Mouse (Mus musculus) frontal cortex, postnatal 14 days (tissue): ENCODE results near the gene Grn.
A peak's percentile ranks its signal among the peaks of the same experiment; 100 is the strongest.

Experiments used
- DNase-seq, 2 experiments: peaks; one replicate each; pipeline ENCODE4 v3.0.0; 2022; ENCODE audit warnings: low spot score in 2 of 2

The Grn gene

DNA sequence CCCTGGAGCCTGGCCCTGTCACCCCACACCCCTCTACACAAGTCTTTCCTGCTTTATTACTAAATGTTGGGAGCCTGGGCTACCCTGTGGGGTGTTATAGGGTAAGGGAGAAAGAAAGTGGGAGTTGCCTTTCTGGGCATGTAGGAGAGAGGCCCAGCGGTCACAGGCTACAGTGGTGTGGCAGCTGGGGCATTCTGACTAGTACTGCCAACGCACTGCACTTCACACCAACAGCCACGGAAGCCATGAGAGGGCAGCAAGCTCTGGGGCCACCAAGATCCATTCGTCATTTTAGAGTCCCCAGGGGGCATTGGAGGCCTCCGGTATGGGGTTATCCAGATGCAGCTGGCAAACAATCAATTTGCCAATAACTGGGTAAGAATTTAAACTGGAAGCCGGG lies 12.0 kb downstream of the Grn start:
- no peak for DNase-seq

DNA sequence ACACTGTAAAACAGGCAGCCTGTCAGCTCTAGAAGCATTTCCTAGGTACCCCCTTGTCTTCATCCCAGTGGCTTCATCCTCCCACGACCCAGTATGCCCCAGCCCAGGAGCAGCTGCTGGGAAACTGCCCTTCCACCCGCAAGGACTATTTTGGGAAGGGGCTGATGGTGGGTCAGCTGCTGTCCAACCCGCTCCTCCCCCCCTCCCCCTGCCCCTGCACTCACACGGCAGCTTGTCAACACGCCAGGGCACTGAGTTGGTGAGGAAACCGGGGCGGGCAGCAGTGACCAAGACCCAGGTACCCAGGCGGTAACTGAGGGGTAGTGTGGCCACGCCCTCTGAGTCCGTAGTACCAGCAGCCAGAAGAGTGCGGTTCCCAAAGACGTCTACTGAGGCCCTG lies 13.6 kb downstream of the Grn start:
- no peak for DNase-seq

DNA sequence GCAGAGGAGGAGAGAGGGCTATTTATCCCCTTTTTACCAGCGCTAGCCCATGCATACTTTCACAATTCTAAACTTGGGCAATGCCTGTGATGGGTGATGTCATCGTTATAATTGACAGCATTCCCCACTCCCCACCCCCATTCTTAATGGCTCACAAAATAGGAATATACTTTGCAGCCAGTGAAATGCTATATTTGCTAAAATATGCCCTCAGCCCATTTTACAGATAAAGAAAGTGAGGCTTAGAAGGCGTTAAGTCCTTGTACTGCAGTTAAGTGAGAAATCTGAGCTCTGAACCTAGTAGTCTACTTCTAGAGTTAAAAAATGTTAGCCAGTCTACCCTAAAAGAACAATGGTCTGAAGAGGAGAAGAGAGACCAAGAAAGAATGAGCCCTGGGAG lies 14.2 kb downstream of the Grn start:
- no peak for DNase-seq

DNA sequence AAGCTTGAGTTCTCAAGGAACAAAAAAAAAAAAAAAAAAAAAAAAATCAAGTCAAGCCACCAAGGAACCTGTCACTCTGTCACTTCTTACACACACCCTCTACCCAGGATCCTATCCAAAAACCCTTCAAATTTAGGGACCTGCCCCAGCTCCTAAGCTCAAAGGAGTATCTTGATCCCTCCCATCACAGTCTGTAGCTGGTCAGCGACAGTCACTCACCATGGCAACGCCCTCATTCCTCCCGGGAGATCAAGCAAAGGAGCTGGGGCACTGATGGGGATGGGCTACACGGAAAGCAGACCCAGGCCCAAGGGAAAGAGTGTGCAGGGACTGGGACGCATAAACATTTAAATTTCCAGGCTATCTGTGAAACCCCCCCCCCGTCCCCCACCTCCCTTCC lies 14.7 kb downstream of the Grn start:
- no peak for DNase-seq

DNA sequence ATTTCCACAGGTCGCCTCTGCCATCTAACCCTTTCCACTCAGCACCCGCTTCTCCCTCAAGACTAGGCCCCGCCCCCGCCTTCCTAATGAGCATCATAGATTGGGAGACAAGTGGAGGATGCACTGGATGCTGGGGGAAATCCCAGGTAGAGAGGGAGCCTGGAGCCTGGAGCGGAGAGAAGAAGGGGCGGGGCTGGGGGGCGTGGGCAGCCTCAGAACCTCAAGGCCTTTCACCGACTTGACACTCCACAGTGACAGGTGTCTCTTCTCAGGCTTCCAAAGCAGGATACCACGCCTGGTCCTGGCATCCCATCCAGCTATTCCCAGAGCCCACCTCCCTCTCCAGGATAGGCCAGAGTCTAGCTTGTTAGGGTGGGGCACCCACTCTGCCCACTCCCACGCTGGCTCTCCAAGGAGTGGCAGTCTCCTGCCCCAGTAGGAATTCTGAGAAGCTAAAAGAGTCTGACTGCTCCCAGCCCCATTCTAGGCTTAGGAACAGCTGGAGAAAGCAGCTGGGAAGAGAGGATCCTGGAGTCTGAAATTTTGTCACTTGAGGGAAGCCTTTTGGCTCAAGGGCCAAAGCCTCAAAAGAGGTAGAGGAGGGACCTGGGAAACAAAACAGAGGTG lies 15.3 kb downstream of the Grn start:
- DNase-seq: no peak

DNA sequence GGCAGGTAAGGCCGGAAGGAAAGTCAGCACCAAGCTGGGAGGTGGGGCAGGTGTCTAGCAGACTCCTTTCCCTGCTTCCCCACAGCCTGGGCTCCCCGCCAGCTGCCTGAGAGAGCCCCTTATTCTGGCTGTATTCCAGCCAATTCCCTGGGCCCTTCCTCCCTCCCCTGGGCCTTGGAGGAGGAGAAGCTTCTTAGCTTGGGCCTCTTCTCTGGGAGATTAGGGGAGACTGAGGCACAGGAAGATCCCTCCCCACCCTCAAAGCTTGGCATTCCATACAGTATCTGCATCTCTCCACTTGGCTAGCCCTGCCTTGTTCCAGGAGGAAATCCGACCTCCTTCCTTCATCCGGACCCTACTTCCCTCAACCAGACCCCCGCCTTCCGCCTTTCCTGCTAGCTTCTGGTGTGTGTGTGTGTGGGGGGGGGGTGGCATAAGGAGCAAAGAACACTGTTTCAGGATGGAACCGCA lies 15.8 kb downstream of the Grn start:
- no peak for DNase-seq

DNA sequence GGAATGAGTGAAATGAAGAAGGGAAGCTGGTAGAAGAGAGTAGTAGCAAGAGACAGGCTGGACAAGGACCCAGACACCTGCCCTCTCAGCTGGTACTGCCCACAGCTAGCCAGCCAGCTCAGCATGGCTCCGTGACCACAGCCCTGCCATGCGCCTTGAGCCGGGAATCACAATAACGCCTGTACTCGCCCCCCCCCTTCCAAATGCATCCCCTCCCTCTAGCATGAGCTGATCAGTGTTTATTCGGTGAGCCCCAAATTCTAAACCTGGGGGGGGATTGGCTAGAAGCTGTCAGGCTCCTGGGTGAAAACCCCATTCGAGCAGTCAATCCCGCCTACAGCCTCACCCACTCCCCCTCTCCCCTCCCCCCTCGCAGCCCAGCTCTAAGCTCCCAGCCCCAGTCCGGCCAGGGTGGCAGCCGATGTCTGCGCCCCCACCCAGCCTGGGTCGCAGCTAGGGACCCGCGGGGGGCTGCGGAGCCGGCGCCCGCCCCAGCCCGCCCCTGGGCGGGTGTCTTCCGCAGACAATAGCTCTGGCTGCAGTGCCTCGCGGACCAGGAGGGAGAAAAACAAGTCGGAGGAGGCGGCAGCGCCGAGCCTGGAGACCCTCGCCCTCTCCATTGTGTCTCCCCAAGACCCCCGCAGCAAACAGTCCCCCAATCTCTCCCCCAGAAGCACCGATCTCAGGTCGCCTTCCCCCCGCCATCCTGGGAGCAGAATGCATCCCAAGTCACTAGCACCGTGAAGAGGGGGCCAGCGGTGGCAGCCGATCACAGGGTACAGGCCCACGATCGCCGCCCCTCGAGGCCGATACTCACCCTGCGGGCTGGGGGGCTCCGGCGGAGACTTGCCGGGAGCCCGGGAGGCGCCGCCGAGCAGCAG lies 16.7 kb downstream of the Grn start:
- no peak for DNase-seq

DNA sequence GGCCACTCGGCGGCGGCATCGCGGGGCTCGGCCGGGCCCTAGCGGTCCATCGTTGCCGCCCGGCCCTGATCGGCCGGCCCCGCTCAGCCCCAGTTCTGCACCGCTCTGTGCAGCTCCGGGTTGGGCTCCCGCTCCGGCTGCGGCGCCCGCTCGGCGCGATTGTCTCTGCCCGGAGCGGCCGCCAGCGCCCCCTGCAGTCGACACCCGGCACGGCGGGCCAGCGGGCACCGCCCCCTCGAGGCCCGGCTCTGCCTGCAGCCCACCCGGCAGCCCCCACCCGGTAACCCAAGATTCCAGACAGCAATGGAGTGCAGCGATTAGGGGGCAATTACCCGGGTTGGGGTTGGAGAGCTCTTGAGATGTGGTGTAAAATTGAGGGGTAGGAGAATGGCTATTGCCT lies 17.4 kb downstream of the Grn start, which contains the start of gene Fam171a2:
Gene Fam171a2 (minus strand): TSS at position 186 of the 400 bp plus-strand sequence.
- peak in 1 of 2 experiments; percentile 68 for DNase-seq

DNA sequence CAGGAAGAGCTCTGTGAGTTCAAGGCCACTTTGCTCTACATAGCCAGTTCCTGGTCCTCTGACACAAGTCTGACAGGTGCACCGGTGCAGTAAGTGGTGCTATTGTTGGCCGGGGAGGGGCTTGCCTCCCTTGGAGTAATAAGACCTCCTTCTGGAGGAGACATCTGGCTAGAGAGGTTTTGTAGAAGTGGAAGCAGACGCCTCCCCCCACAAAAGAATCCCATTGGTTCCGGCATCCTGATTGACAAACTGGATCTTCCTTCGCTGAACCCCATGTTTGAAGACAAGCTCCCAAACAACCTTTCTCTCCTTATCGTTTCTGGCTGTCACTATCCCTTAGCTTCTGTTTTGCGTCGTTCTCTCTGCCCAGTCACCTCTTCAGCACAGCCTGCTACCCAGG lies 18.2 kb downstream of the Grn start:
- no peak for DNase-seq

DNA sequence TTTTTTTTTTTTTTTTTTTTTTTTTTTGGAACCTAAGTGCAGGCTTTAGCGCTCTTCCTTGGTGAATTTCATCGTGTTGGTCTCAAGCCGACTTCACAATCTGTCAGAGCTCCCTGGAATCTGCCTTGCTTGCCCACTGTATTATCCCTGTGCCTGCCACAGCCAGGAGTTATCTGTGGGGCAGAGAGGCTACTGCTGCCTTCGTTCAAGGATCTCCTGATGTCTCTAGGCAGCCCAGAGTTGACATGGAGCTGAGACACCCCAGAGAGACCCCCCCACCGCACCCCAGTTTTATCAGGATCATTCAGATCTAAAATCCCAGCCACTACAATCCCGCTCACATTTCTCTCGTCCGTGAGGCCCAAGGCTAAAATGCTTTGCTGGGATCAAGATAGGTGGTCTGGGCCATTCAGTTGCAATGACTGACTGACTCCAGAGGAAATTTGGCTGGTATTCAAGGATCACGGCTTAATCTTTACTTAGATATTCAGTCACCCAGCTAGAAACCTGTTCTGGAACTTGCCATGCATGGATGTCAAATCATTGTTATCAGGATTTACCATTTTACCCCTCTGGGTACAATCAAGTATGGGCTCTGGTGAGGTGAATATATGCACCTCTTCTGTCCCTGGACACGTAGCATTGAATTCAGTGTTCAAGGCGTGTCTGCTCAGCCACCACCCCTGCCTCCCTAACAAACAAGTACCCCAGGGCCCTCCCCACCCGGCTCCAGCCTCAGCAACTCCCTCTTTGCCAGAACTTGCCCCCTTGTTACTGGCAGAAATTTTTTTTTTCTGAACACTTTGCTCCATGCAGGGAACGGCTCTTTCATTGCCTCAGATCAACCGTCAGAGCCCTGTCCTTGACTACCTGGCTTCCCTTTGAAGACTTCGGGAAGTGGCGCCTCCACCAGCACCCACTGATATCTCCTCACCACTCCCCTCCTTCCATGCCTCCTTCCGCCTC lies 19.2 kb downstream of the Grn start:
- no peak for DNase-seq

DNA sequence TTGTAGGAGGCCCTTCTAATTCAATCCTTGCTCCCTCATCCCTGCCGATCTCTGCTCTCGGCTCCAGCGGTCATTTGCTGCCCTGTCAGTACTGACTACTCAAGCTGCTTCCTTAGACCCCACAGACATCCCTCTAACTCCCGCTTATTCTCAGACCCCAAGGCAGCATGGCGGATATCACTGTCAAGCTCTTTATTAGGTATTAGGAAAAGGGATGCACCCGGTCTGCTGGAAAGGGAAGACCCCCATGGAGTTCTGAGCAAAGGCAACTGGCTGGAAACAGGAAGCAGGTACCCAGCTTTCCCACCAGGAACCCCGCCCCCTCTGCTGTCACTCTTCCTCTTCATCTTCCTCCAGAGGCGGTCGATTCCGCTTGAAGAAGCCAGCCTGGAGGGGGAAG lies 23.0 kb downstream of the Grn start:
- no peak for DNase-seq

DNA sequence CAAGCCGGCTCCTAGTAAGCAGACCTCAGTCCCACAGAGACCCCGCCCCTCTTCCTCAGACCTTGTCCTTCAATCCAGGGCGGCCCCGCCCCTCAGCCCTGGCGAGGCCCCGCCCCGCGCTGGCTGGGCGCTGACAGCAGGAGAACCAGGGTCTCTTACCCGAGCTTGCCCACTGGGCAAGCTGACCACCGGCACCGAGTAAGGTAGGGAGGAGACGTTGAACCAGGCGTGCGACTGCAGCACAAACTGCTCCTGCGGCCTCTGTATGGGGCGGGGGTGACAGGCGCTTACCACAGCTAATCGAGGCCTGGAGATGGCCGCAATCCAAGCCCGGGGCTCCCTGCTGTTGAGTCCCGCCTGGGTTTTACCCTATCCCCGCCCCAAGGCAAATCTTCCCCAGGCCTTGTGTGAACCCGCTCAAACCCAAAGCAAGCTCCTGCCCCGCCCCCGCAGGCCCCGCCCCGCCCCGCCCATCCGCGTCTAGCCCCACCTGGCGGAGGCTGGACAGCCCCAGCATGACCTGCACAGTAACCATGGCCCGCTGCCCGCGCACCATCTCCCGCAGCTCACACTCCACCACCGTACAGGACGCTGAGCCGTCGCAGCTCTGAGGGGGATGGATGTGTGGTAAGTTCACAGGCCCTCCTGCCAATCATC lies 25.8 kb downstream of the Grn start:
- peak in 1 of 2 experiments; percentile 45 for DNase-seq

DNA sequence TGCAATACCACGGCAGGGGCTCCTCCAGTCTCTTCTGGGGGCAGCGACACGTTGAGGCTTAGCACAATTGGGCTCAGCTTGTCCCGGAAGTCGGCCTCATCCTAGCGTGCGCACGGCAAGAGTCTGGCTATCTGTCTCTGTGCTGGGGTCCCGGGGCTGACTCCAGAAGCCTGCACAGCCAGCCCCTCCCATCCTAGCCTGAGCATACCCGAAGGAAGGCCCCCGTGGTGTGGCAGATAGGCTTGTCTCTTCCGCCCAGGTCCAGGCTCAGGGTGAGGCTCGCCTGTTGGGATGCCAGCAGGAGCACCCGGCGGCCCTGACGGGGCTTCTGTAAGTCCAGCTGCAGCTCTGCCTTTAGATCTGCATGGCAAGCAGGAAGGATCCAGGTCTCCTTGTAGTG lies 30.4 kb downstream of the Grn start:
- no peak for DNase-seq

DNA sequence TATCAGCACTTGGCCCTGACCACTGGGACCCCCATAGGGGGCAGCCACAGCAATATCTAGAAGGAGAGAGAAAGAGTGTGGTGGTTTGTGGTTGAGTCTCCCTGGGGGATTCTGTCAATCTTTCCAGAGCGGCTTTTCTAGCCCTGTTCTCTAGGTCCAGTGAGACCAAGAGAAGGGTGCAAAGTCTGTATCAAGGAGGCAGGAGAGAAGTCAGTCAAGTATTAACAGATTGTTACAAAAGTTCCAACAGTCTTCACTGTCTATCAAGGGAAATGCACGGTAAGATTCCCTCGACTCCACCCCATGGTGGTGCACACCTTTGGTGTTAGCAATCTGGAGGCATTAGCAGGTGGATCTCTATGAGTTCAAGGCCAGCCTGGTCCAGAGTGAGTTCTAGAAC lies 31.6 kb downstream of the Grn start:
- DNase-seq: no peak

DNA sequence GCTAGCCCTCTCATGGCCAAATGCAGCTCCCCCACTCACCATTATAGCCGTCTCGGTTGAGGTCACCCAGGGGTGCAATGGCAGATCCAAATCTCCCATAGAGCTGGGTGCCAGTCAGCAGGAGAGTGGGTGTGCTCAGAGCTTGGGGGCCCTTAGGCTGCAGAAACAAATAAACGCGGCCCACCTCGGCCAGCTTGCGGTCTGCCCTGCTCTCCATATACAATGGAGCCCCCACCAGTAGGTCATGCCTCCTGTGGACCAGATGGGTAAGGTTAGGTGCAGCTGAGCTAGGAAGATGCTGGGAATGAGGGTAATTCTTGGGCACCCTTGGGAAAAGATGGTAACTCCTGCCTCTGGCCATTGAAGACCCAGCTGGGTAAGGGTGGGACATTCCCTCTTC lies 34.8 kb downstream of the Grn start:
- no peak for DNase-seq

DNA sequence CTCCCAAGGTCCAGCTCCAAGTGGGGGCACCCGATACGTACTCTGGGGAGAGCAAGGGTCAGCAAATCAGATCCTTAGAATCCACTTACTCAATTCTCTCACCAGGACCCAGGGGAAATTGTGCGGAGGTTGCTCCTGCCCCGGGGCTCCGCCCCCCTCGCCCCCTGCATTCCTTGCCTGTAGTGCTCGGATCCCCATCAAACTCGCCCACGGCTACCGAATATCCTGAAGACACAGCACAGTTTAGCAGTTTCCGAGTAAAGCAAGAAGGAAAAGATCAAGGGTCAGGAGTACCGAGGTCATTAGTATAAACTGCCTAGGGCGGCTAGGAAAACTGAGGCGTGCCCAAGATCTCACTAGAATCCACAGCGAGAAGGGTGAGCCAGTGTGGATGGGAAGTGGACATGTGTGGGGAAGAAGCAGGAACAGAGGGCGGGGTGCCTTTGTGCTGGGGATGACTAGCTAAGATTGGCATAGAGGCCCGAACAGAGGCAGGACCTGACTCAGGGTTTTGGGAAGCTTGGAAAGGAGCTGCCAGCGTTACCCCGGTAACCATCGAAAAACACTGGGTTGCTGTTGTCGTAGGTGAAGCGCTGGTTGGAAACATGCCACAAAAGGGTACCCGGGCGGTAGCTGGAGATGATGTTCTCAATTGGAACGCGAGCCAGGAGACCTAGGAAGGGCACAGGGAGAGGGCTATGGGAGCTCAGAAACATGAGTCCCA lies 35.8 kb downstream of the Grn start:
- DNase-seq: peak in 1 of 2 experiments; percentile 65

DNA sequence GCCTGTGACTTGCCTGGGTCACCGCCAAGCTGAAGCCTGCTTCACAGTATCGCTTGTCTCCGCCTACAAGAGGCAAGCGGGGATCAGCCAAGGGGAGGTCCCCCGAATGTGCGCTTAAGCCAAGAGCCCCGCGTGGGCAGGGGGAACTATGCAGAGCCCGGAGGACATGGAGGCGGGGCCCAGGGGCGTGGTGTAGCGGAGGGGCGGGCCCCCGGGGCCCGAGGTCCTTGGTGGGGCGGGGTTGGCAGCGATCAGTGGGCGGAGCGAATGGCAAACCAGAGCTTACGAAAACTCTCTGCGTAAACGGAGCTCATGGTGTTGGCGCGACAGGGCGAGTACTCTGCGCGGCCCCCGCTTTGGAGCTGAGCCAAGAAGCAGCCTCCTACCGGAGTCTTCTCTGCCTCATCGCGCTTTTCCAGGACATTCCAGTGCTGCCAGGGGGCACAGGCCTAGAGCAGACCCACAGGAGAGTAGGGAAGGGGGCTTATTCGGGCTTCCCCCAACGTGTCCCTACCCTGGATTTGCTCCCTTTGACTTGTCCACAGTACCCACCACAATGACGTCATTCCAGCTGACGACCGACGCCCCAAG lies 37.0 kb downstream of the Grn start:
- DNase-seq: peak; percentile 90 to 93

DNA sequence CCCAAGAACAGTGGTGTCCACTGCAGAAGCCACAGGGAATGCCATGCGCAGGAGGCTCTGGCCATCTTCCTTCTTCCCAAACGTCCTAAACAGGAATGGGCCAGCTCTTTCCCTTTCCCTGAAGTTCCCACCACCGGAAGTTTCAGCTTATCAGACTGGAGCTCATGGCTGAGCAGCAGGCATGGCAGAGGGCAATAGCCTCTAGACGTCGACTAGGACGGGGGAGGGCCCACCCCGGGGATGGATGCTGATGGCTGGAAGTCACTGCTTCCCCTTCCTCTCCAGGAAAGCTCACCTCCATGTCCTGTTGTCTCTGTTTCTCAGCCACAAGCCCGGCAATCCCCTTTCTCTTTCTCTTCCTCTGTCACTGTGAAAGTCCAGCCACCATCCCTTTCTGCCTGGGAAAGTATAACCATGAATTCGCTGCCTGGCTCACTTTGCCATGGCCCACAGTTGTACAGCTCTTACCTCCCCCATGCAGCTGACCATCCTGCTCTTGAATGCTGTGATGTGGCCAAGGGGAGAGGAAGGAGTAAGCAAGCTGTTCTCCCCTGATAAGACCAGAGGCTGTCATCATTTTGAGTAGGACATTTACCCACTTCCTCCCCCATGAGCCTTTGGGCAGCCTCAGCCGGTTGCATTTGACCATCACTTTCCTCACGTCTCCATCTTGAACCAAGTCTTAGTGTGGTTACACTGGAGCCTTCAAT lies 39.7 kb downstream of the Grn start, which contains the start of gene Itga2b:
Gene Itga2b (minus strand): TSS at position 475 of the 710 bp plus-strand sequence.
- DNase-seq: no peak

DNA sequence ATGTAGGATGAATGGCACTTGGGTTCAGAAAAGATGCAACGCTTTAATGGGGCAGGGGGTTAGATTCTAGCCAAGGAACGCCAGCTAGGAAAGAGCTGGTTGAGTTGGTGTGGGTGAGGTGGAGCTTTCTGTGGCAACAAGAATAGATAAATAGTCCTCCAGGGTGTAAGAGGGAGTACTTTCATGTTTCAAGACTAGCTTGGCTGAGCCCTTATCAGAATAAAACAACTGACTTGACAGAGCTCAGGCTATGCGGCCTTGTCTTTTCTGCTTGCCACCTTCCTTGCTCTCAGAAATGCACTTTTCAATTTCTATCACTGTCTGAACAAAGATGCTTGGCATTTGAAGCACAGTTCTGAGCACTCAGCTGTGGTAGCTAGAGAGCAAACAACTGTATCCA lies 44.9 kb downstream of the Grn start:
- DNase-seq: no peak

DNA sequence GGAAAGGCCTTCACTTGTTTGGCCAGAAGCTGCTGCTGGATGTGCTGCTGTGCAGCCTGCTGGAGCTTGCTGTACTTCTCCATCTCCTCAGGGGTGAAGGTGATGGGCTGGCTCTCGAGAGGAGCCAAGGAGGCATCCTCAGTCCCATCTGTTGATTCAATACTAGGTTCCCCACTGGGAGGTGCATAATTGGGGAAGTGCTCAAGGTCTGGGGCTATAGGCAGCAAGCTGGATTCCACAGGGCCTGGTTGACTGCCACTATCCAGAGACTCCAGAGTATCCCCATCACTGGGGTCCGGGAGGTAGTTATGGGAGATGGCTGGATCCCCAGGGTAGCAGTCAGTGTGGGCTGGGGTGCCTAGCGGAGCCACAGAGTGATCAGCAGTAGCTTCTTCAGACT lies 48.6 kb downstream of the Grn start:
- DNase-seq: no peak
